Mouse (Mus musculus) testis, adult 2 months (tissue): Measurements from ENCODE around the gene Gm10282. TPM values are rescaled to one million over a fixed set of nuclear protein-coding genes. Genes with fewer than 3 reads are reported as not detected.

Experiments used
- H3K27ac ChIP-seq: fragments of 200-500 bp; 2 replicates; pipeline ENCODE4 v1.5.1; 2012; ENCODE audit warnings: low read depth, low read length; ENCODE audit not compliant: control insufficient read depth, insufficient read depth
- H3K27me3 ChIP-seq: fragments of 200-500 bp; 2 replicates; pipeline ENCODE4 v1.6.1; 2012; ENCODE audit warnings: mild to moderate bottlenecking, low read length, moderate library complexity; ENCODE audit not compliant: control insufficient read depth, insufficient read depth
- H3K36me3 ChIP-seq: fragments of 200-500 bp; 2 replicates; pipeline ENCODE4 v1.6.1; 2012; ENCODE audit warnings: mild to moderate bottlenecking, low read length; ENCODE audit not compliant: control insufficient read depth, insufficient read depth
- H3K4me1 ChIP-seq: fragments of 200-500 bp; 2 replicates; pipeline ENCODE4 v1.6.1; 2012; ENCODE audit warnings: low read length; ENCODE audit not compliant: control insufficient read depth, insufficient read depth
- H3K4me3 ChIP-seq: fragments of 200-500 bp; 2 replicates; pipeline ENCODE4 v1.5.1; 2012; ENCODE audit warnings: low read depth, mild to moderate bottlenecking, low read length, moderate library complexity, mixed read lengths; ENCODE audit not compliant: control insufficient read depth
- CTCF ChIP-seq: fragments of 200-500 bp; IDR thresholded peaks from 2 replicates; pipeline ENCODE4 v1.5.1; 2012; ENCODE audit warnings: low read depth, mild to moderate bottlenecking, inconsistent platforms, low read length, moderate library complexity; ENCODE audit not compliant: control insufficient read depth, insufficient read depth, insufficient replicate concordance
- POLR2A ChIP-seq: fragments of 200-500 bp; IDR thresholded peaks from 2 replicates; pipeline ENCODE4 v1.6.1; 2012; ENCODE audit warnings: low read depth, mild to moderate bottlenecking, inconsistent platforms, low read length, moderate library complexity; ENCODE audit not compliant: control insufficient read depth
- polyA plus RNA-seq: library from polyadenylated mRNA; depleted of rRNA; stranded (reverse); fragments of >200 nt; gene quantifications from 2 replicates; pipeline ENCODE4 v1.2.3, GENCODE M21; 2012; rRNA removed

Gm10282 gene
- polyA plus RNA-seq, 1 experiment = 1.7 TPM

- Histone ChIP-seq H3K27ac (no peak overlapping the region), H3K4me3 (no peak overlapping the region), H3K27me3 (no peaks in the 10 kb centered on the region), H3K36me3 (no peaks in the 10 kb centered on the region), H3K4me1 (peaks cover 4% of the 10 kb centered on the region)
- TF ChIP-seq CTCF (no peak), POLR2A (no peak)
These were observed 45.2 kb downstream of the Gm10282 start for GRCm38 (mm10) chr8:72259862-72260261.

GRCm38 (mm10) chr8:72257902-72258238 lies 47.2 kb downstream of the Gm10282 start:
- H3K36me3 ChIP-seq = no peaks in the 10 kb centered on the region
- H3K4me3 ChIP-seq = no peak overlapping the region
- H3K4me1 ChIP-seq = peaks cover 4% of the 10 kb centered on the region
- TF ChIP-seq POLR2A (no peak), CTCF (no peak)
- H3K27ac ChIP-seq = no peak overlapping the region
- H3K27me3 ChIP-seq = no peaks in the 10 kb centered on the region

GRCm38 (mm10) chr8:72257171-72257901 lies 47.7 kb downstream of the Gm10282 start:
- Histone ChIP-seq H3K36me3 (no peaks in the 10 kb centered on the region), H3K27ac (no peak overlapping the region), H3K4me3 (no peak overlapping the region), H3K27me3 (no peaks in the 10 kb centered on the region), H3K4me1 (peaks cover 4% of the 10 kb centered on the region)
- TF ChIP-seq POLR2A (no peak), CTCF (no peak)

Other genes starting within 250 kb of the Gm10282 start
- gene Olfr373, start 222.1 kb downstream of the Gm10282 start, polyA plus RNA-seq = not detected in 2 replicates
- gene Olfr374, start 198.2 kb downstream of the Gm10282 start, polyA plus RNA-seq = not detected in 2 replicates
- 4.6 and 5.5 TPM in 2 replicates for gene Tpm4, start 170.3 kb downstream of the Gm10282 start, polyA plus RNA-seq
- gene Rab8a, start 144.1 kb downstream of the Gm10282 start, polyA plus RNA-seq = 33.7 and 44.0 TPM in 2 replicates
- gene Hsh2d, start 115.6 kb downstream of the Gm10282 start, polyA plus RNA-seq = 0.31 and 0.65 TPM in 2 replicates
- gene Cib3, start 92.4 kb downstream of the Gm10282 start, polyA plus RNA-seq = 0.05 and 0.48 TPM in 2 replicates
- not detected in 2 replicates for gene Gm11034, start 91.6 kb downstream of the Gm10282 start, polyA plus RNA-seq
- 14.5 and 15.4 TPM in 2 replicates for gene Fam32a, start 85.5 kb downstream of the Gm10282 start, polyA plus RNA-seq
- 405 and 422 TPM in 2 replicates for gene Ap1m1, start 65.2 kb downstream of the Gm10282 start, polyA plus RNA-seq
- 10.6 and 13.5 TPM in 2 replicates for gene Klf2, start 13.8 kb upstream of the Gm10282 start, polyA plus RNA-seq
- 11.9 and 12.0 TPM in 2 replicates for gene Eps15l1, start 116.2 kb upstream of the Gm10282 start, polyA plus RNA-seq
- gene Calr3, start 138.6 kb upstream of the Gm10282 start, polyA plus RNA-seq = 41.8 and 53.8 TPM in 2 replicates
- gene 1700030K09Rik, start 138.6 kb upstream of the Gm10282 start, polyA plus RNA-seq = 44.3 and 46.6 TPM in 2 replicates
- 54.1 and 57.7 TPM in 2 replicates for gene Cherp, start 170.0 kb upstream of the Gm10282 start, polyA plus RNA-seq
- 9.1 and 10.4 TPM in 2 replicates for gene Slc35e1, start 187.4 kb upstream of the Gm10282 start, polyA plus RNA-seq
- 80.0 and 95.3 TPM in 2 replicates for gene Med26, start 243.0 kb upstream of the Gm10282 start, polyA plus RNA-seq